Mouse (Mus musculus): Measurements from ENCODE around the gene Itih2. TPM values are rescaled to one million over a fixed set of nuclear protein-coding genes. Genes with fewer than 3 reads are reported as not detected.

Itih2 gene
- total and polyA plus RNA-seq, 3 experiments = not detected

DNA sequence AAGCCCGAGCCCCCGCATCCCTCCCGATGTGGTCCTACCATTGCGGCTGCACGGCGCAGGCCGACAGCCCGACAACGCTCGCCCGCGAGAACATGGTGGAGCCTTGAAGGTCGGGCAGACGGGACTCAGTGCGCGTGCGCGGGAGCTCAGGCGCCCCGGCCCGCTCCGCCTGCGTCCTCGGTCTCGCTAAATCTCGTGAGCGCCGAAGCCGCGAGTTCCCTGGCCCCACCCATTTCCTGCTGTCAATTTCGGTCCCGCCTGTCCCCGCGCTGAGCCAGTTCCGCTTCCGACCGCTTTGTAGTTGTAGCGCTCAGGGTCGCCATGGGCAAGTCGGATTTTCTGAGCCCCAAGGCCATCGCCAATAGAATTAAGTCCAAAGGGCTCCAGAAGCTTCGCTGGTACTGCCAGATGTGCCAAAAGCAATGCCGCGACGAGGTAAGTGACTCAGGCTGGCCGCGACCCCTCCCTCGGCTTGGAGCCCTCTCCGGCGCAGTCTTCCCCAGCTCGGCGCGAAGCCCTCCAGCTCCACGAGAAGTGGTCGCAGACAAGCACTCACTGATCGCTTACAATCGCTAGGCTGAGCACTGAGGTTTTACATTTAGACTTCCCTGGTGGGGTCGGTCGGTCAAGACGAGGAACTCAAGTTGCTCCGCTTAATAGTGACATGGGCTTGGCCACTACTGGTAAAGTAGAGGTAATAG is 50.7 kb downstream of the Itih2 start, which contains the start of the genes Atp5c1 and Kin:
Gene Atp5c1 (minus strand): TSS at position 201 of the 701 bp plus-strand sequence.
Gene Kin (plus strand): TSS at position 284 of the 701 bp plus-strand sequence.
- peak within 1 kb of the TSS; percentile 79 for H3K27ac ChIP-seq (ENCODE audit: control insufficient read depth, low read depth, low read length)
- peak; percentile 98 for DNase-seq (ENCODE audit: low read depth, low spot score)
- H3K27me3 ChIP-seq (ENCODE audit: control insufficient read depth in 1 of 2, insufficient read depth in 2 of 2, low read length in 2 of 2) = no peaks in the 10 kb centered on the region
- peaks cover 6 to 26% of the 10 kb centered on the region in 2 experiments; a peak in 3 of 4 replicates for H3K4me1 ChIP-seq (ENCODE audit: control insufficient read depth in 1 of 2, insufficient read depth in 2 of 2, low read length in 2 of 2)
- H3K79me2 ChIP-seq (ENCODE audit: control insufficient read depth, insufficient read depth, low read length, poor library complexity) = peaks cover 80% of the 10 kb centered on the region
- H3K4me3 ChIP-seq (ENCODE audit: control insufficient read depth in 1 of 2, insufficient read depth in 1 of 2, low read depth in 2 of 2, low read length in 2 of 2) = peak within 1 kb of the TSS; percentile 97 to 98
- H3K9me3 ChIP-seq (replicated peaks; ENCODE audit: insufficient read depth, low read length) = no peaks in the 10 kb centered on the region
- H3K9ac ChIP-seq (ENCODE audit: control insufficient read depth, low read depth, low read length, poor library complexity, severe bottlenecking) = peak within 1 kb of the TSS; percentile 98
- peaks cover 3 to 34% of the 10 kb centered on the region in 2 experiments for H3K36me3 ChIP-seq (ENCODE audit: control insufficient read depth in 1 of 2, insufficient read depth in 2 of 2, low read length in 2 of 2)
- peak; percentile 93 to 97 for TF ChIP-seq POLR2A (IDR thresholded peaks at IDR 0.05; ENCODE audit: control insufficient read depth in 1 of 2, insufficient read depth in 1 of 2, low read depth in 1 of 2, low read length in 2 of 2, poor library complexity in 1 of 2)
- peak; percentile 97 for TF ChIP-seq NELFE (IDR thresholded peaks at IDR 0.05; ENCODE audit: low read depth, low read length)
- peak; percentile 83 for TF ChIP-seq ELF1 (IDR thresholded peaks at IDR 0.05; ENCODE audit: low read depth, low read length)
- TF ChIP-seq BHLHE40 (IDR thresholded peaks at IDR 0.05; ENCODE audit: borderline replicate concordance, low read depth, low read length) = no peak
- TF ChIP-seq MEF2A (IDR thresholded peaks at IDR 0.05; ENCODE audit: extremely low read depth, insufficient replicate concordance, low read depth, low read length, poor library complexity, severe bottlenecking) = no peak
- peak; percentile 75 for TF ChIP-seq TBP (IDR thresholded peaks at IDR 0.05; ENCODE audit: low read depth, low read length)
- TF ChIP-seq CTCF (IDR thresholded peaks at IDR 0.05 in 2 of 3, conservative IDR thresholded peaks at IDR 0.05 in 1 of 3; ENCODE audit: control insufficient read depth in 1 of 3, insufficient read depth in 1 of 3, low read depth in 2 of 3, low read length in 3 of 3, poor library complexity in 1 of 3, severe bottlenecking in 1 of 3) = no peak
- TF ChIP-seq RAD21 (IDR thresholded peaks at IDR 0.05; ENCODE audit: low read depth, low read length) = no peak
- TF ChIP-seq MAZ (IDR thresholded peaks at IDR 0.05; ENCODE audit: low read depth, low read length) = peak; percentile 74; the same call in 1 of the 2 replicates
- TF ChIP-seq MXI1 (IDR thresholded peaks at IDR 0.05; ENCODE audit: low read depth, low read length) = peak; percentile 71
- peak; percentile 96 for TF ChIP-seq ZMIZ1 (IDR thresholded peaks at IDR 0.05; ENCODE audit: low read depth, low read length)
- no peak for TF ChIP-seq GATA1 (IDR thresholded peaks at IDR 0.05; ENCODE audit: low read depth, low read length)
- TF ChIP-seq E2F4 (IDR thresholded peaks at IDR 0.05; ENCODE audit: borderline replicate concordance, low read depth, low read length) = 0 out of 2 replicates have a peak, but pooled peaks have one; percentile 25
- peak; percentile 79 for TF ChIP-seq MAX (IDR thresholded peaks at IDR 0.05; ENCODE audit: low read length)
- TF ChIP-seq RCOR1 (IDR thresholded peaks at IDR 0.05; ENCODE audit: low read depth, low read length) = no peak
- no peak for TF ChIP-seq ZNF384 (IDR thresholded peaks at IDR 0.05; ENCODE audit: low read depth, low read length)
- peak; percentile 88 for TF ChIP-seq SIN3A (IDR thresholded peaks at IDR 0.05; ENCODE audit: low read length)
- TF ChIP-seq NRF1 (IDR thresholded peaks at IDR 0.05; ENCODE audit: insufficient read depth, low read depth, low read length, poor library complexity, severe bottlenecking) = peak; percentile 98
- peak; percentile 92 for TF ChIP-seq CHD2 (IDR thresholded peaks at IDR 0.05; ENCODE audit: low read length)
- TF ChIP-seq MYC (IDR thresholded peaks at IDR 0.05; ENCODE audit: low read depth, low read length) = peak; percentile 81
- TF ChIP-seq POLR2AphosphoS2 (IDR thresholded peaks at IDR 0.05; ENCODE audit: low read length) = peak; percentile 94
- TF ChIP-seq TAL1 (IDR thresholded peaks at IDR 0.05; ENCODE audit: low read length) = no peak
- TF ChIP-seq ZKSCAN1 (IDR thresholded peaks at IDR 0.05; ENCODE audit: low read depth, low read length) = no peak
- peak; percentile 33; the same call in 1 of the 2 replicates for TF ChIP-seq ETS1 (IDR thresholded peaks at IDR 0.05; ENCODE audit: low read depth, low read length)
- TF ChIP-seq POLR2AphosphoS5 (IDR thresholded peaks at IDR 0.05; ENCODE audit: borderline replicate concordance, low read depth, low read length) = peak; percentile 80; the same call in 1 of the 2 replicates
- no peak for TF ChIP-seq JUND (IDR thresholded peaks at IDR 0.05; ENCODE audit: low read depth, low read length)
- TF ChIP-seq KAT2A (conservative IDR thresholded peaks at IDR 0.05; ENCODE audit: low read depth, low read length) = no peak; the same call in none of the 2 replicates
- TF ChIP-seq UBTF (IDR thresholded peaks at IDR 0.05; ENCODE audit: borderline replicate concordance, insufficient read depth, low read depth, low read length) = no peak
- peak in 1 of 2 experiments; percentile 24; a peak in 2 of 4 replicates for TF ChIP-seq EP300 (IDR thresholded peaks at IDR 0.05; ENCODE audit: low read depth in 1 of 2, low read length in 2 of 2)
- TF ChIP-seq ZC3H11A (IDR thresholded peaks at IDR 0.05; ENCODE audit: low read depth, low read length) = no peak
- TF ChIP-seq TCF12 (IDR thresholded peaks at IDR 0.05; ENCODE audit: low read depth, low read length) = peak; percentile 72
- TF ChIP-seq HCFC1 (IDR thresholded peaks at IDR 0.05; ENCODE audit: low read depth, low read length) = peak; percentile 87
- no peak for TF ChIP-seq GABPA (IDR thresholded peaks at IDR 0.05; ENCODE audit: low read depth, low read length)
- TF ChIP-seq MYB (IDR thresholded peaks at IDR 0.05; ENCODE audit: low read depth, low read length) = no peak
- no peak for TF ChIP-seq SMC3 (IDR thresholded peaks at IDR 0.05; ENCODE audit: low read depth, low read length)
- TF ChIP-seq MAFK (IDR thresholded peaks at IDR 0.05; ENCODE audit: borderline replicate concordance, low read depth, low read length) = no peak

Measured in MEL (cell line).